Mouse (Mus musculus): ENCODE data around the gene Ugp2. TPM values are rescaled to one million over a fixed set of nuclear protein-coding genes. Genes with fewer than 3 reads are reported as not detected.

Gene Ugp2
- polyA plus RNA-seq, 1 experiment from 2014 or later: 88.1 TPM

- H3K4me3 ChIP-seq (ENCODE audit: low read depth, low read length): no peak overlapping the region
- H3K27ac ChIP-seq (ENCODE audit: low read depth): no peak overlapping the region
- no peaks in the 10 kb centered on the region for H3K9me3 ChIP-seq (ENCODE audit: low read length)
- no peak for TF ChIP-seq EP300 (IDR thresholded peaks at IDR 0.05; ENCODE audit: low read depth)
- TF ChIP-seq CTCF (IDR thresholded peaks at IDR 0.05; ENCODE audit: low read depth): no peak
- DNase-seq (no peak), ATAC-seq (no peak)
- peaks cover 34% of the 10 kb centered on the region for H3K36me3 ChIP-seq (replicated peaks; ENCODE audit: insufficient read depth, low read length)
- H3K9ac ChIP-seq (replicated peaks): no peak overlapping the region
- H3K27me3 ChIP-seq (ENCODE audit: insufficient read depth, low read length): no peaks in the 10 kb centered on the region
- 69% methylated on average over 5 of the region's 5 CpGs for WGBS (ENCODE audit: insufficient replicate concordance)
- no peaks in the 10 kb centered on the region; the same call in 1 of the 2 replicates for H3K4me1 ChIP-seq (ENCODE audit: insufficient read depth)
- H3K4me2 ChIP-seq (ENCODE audit: low read depth, low read length): no peak overlapping the region
Measured at GRCm38 (mm10) chr11:21343490-21343889, 27.5 kb downstream of the Ugp2 start.

DNA sequence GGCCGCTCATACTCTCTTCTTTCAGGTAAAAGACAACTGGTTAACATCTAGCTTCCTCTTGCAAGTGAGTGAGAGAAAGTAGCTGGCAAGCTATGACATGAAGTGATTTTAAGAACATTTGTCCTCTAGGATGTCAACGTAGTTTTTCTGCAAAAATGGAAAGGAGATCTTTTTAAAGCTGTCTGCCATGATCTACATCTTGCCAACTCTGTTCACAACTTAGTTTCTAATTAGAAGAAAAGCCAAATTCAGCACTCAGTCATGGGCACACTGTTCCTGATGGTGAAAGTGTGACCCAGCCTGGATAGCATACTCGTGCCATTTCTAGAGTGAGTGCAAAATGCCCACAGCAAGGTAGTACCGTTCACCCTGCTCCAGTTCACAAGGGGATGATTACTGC, 31.9 kb downstream of the Ugp2 start:
- Histone ChIP-seq H3K27ac (ENCODE audit: low read depth) (no peak overlapping the region), H3K4me2 (ENCODE audit: low read depth, low read length) (no peak overlapping the region), H3K27me3 (ENCODE audit: insufficient read depth, low read length) (no peaks in the 10 kb centered on the region), H3K4me3 (ENCODE audit: low read depth, low read length) (no peak overlapping the region), H3K36me3 (replicated peaks; ENCODE audit: insufficient read depth, low read length) (peaks cover 19% of the 10 kb centered on the region), H3K9me3 (ENCODE audit: low read length) (no peaks in the 10 kb centered on the region), H3K9ac (replicated peaks) (no peak overlapping the region), H3K4me1 (ENCODE audit: insufficient read depth) (no peaks in the 10 kb centered on the region; the same call in 1 of the 2 replicates)
- DNase-seq (no peak), ATAC-seq (no peak)
- WGBS (ENCODE audit: insufficient replicate concordance): 84% methylated on average over 4 of the region's 4 CpGs
- TF ChIP-seq EP300 (IDR thresholded peaks at IDR 0.05; ENCODE audit: low read depth) (no peak), CTCF (IDR thresholded peaks at IDR 0.05; ENCODE audit: low read depth) (no peak)

DNA sequence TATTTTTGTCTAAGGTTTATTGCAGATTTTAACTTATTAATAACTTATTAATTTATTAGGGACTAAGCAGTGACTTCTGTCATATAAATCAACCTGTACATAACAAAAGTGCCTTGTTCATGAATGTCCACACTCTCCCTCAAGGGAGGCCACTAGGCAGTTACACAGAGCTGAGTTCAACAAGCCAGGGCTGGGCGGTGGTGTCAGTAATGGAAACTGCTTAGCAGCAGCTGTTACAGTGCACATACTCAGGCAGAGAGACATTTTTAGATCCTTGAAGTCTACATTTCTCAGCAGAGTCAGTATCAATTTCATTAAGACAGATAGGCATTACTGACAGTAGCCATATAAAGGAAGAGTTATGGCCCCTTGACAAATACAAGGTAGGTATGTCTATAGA, 33.1 kb downstream of the Ugp2 start:
- peaks cover 23% of the 10 kb centered on the region for H3K36me3 ChIP-seq (replicated peaks; ENCODE audit: insufficient read depth, low read length)
- H3K27ac ChIP-seq (ENCODE audit: low read depth): no peak overlapping the region
- no peak overlapping the region for H3K9ac ChIP-seq (replicated peaks)
- no peak overlapping the region for H3K4me3 ChIP-seq (ENCODE audit: low read depth, low read length)
- H3K4me1 ChIP-seq (ENCODE audit: insufficient read depth): no peaks in the 10 kb centered on the region; the same call in 1 of the 2 replicates
- 89% methylated on average over 1 of the region's 1 CpGs for WGBS (ENCODE audit: insufficient replicate concordance)
- H3K4me2 ChIP-seq (ENCODE audit: low read depth, low read length): no peak overlapping the region
- H3K27me3 ChIP-seq (ENCODE audit: insufficient read depth, low read length): no peaks in the 10 kb centered on the region
- DNase-seq (no peak), ATAC-seq (no peak)
- H3K9me3 ChIP-seq (ENCODE audit: low read length): no peaks in the 10 kb centered on the region
- TF ChIP-seq EP300 (IDR thresholded peaks at IDR 0.05; ENCODE audit: low read depth) (no peak), CTCF (IDR thresholded peaks at IDR 0.05; ENCODE audit: low read depth) (no peak)

GRCm38 (mm10) chr11:21332639-21333295, 38.2 kb downstream of the Ugp2 start:
- no peaks in the 10 kb centered on the region for H3K9me3 ChIP-seq (ENCODE audit: low read length)
- H3K4me2 ChIP-seq (ENCODE audit: low read depth, low read length): no peak overlapping the region
- DNase-seq (no peak), ATAC-seq (no peak)
- no peak overlapping the region for H3K9ac ChIP-seq (replicated peaks)
- WGBS (ENCODE audit: insufficient replicate concordance): 85% methylated on average over 5 of the region's 5 CpGs
- H3K36me3 ChIP-seq (replicated peaks; ENCODE audit: insufficient read depth, low read length): peaks cover 57% of the 10 kb centered on the region
- no peak overlapping the region for H3K4me3 ChIP-seq (ENCODE audit: low read depth, low read length)
- no peak for TF ChIP-seq EP300 (IDR thresholded peaks at IDR 0.05; ENCODE audit: low read depth)
- no peak for TF ChIP-seq CTCF (IDR thresholded peaks at IDR 0.05; ENCODE audit: low read depth)
- H3K4me1 ChIP-seq (ENCODE audit: insufficient read depth): no peaks in the 10 kb centered on the region
- H3K27me3 ChIP-seq (ENCODE audit: insufficient read depth, low read length): no peaks in the 10 kb centered on the region
- H3K27ac ChIP-seq (ENCODE audit: low read depth): no peak overlapping the region

DNA sequence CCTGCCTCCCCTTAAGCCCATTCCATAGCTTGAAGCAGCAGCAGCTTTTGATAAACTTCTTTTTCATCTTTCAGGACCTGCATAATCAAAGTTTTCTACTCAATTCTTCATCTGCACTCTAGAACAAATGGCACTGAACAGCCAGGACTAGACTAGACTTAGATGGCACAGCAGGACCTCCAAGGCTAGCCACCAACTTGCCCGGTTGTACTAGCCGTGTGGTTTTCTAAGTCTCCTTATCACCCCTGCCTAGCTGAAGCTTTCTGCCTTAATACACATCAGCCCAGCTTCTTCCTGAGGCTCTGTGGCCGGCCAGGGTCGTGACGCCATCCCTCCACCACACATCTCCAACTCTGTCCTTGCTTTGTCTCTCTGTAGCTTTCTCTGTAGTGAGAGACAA, 42.9 kb downstream of the Ugp2 start:
- DNase-seq (no peak), ATAC-seq (no peak)
- Histone ChIP-seq H3K4me3 (ENCODE audit: low read depth, low read length) (no peak overlapping the region), H3K4me2 (ENCODE audit: low read depth, low read length) (no peak overlapping the region), H3K4me1 (ENCODE audit: insufficient read depth) (no peaks in the 10 kb centered on the region), H3K27ac (ENCODE audit: low read depth) (no peak overlapping the region), H3K36me3 (replicated peaks; ENCODE audit: insufficient read depth, low read length) (peaks cover 71% of the 10 kb centered on the region), H3K9ac (replicated peaks) (no peak overlapping the region), H3K27me3 (ENCODE audit: insufficient read depth, low read length) (no peaks in the 10 kb centered on the region), H3K9me3 (ENCODE audit: low read length) (no peaks in the 10 kb centered on the region)
- 64% methylated on average over 5 of the region's 5 CpGs for WGBS (ENCODE audit: insufficient replicate concordance)
- TF ChIP-seq EP300 (IDR thresholded peaks at IDR 0.05; ENCODE audit: low read depth) (no peak), CTCF (IDR thresholded peaks at IDR 0.05; ENCODE audit: low read depth) (no peak)

DNA sequence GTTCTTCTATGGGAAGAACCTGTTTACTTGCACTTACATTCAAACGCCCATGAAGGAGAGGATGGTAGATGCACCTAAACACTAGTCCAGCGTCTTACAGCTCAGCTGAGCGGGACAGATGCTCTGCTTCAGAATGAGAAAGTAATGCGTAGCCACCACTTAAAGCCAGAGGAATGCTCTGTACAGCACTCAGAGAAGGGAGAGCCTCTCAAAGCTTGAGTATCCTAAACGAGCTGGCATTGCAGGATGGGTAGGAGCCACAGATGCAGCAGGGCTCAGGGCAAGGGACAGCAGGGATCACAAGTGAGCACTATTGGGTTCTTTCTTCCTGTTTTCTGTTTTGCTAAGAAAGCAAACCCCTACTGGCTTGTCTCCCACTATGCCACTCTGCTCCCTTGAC, 43.5 kb downstream of the Ugp2 start:
- ATAC-seq: no peak
- Histone ChIP-seq H3K4me3 (ENCODE audit: low read depth, low read length) (no peak overlapping the region), H3K4me1 (ENCODE audit: insufficient read depth) (no peaks in the 10 kb centered on the region), H3K9ac (replicated peaks) (no peak overlapping the region), H3K27me3 (ENCODE audit: insufficient read depth, low read length) (no peaks in the 10 kb centered on the region), H3K9me3 (ENCODE audit: low read length) (no peaks in the 10 kb centered on the region), H3K4me2 (ENCODE audit: low read depth, low read length) (no peak overlapping the region), H3K27ac (ENCODE audit: low read depth) (no peak overlapping the region), H3K36me3 (replicated peaks; ENCODE audit: insufficient read depth, low read length) (peaks cover 67% of the 10 kb centered on the region)
- no peak for DNase-seq
- TF ChIP-seq EP300 (IDR thresholded peaks at IDR 0.05; ENCODE audit: low read depth) (no peak), CTCF (IDR thresholded peaks at IDR 0.05; ENCODE audit: low read depth) (no peak)
- WGBS (ENCODE audit: insufficient replicate concordance): 84% methylated on average over 5 of the region's 5 CpGs
